Mouse (Mus musculus): ENCODE results near the gene Tenm4. TPM values are rescaled to one million over a fixed set of nuclear protein-coding genes. Genes with fewer than 3 reads are reported as not detected.

Gene Tenm4
- polyA plus RNA-seq, 1 experiment from 2014 or later: 5.4 TPM

GRCm38 (mm10) chr7:96844104-96844894 lies 673.3 kb downstream of the Tenm4 start:
- POLR2A ChIA-PET: no interaction called here
- ATAC-seq (no peak), DNase-seq (ENCODE audit: low read depth, low spot score) (no peak)

GRCm38 (mm10) chr7:96852781-96853180 lies 681.7 kb downstream of the Tenm4 start:
- ChIA-PET POLR2A (no interaction called here), CTCF (no interaction called here)
- no peak for DNase-seq (ENCODE audit: low read depth, low spot score)
- no peaks in the 10 kb centered on the region for H3K27me3 ChIP-seq
- ATAC-seq: no peak
- in situ Hi-C loops (cut with MboI; ENCODE audit: low pct_unique_long_range_greater_than_20kb): no loop called here
- TF ChIP-seq CTCF (IDR thresholded peaks at IDR 0.05): no peak

More at GRCm38 (mm10) chr7:96844104-96844894, 673.3 kb downstream of the Tenm4 start:
- in situ Hi-C loops (cut with MboI; ENCODE audit: low pct_unique_long_range_greater_than_20kb): no loop called here
- TF ChIP-seq CTCF (IDR thresholded peaks at IDR 0.05): no peak
- CTCF ChIA-PET: no interaction called here
- no peaks in the 10 kb centered on the region for H3K27me3 ChIP-seq

GRCm38 (mm10) chr7:96855867-96856406 lies 684.9 kb downstream of the Tenm4 start:
- TF ChIP-seq CTCF (IDR thresholded peaks at IDR 0.05): no peak
- in situ Hi-C loops (cut with MboI; ENCODE audit: low pct_unique_long_range_greater_than_20kb): no loop called here
- ChIA-PET POLR2A (no interaction called here), CTCF (no interaction called here)
- no peak for DNase-seq (ENCODE audit: low read depth, low spot score)
- no peak for ATAC-seq
- no peaks in the 10 kb centered on the region for H3K27me3 ChIP-seq

GRCm38 (mm10) chr7:96856518-96856917 lies 685.5 kb downstream of the Tenm4 start:
- ChIA-PET CTCF (interaction anchor here (1.1 kb wide), 1 partner anchor 26 kb away, joined by 3 read pairs; no protein-coding TSS in a partner anchor), POLR2A (no interaction called here)
- ATAC-seq (no peak), DNase-seq (ENCODE audit: low read depth, low spot score) (no peak)
- no peaks in the 10 kb centered on the region for H3K27me3 ChIP-seq
- in situ Hi-C loops (cut with MboI; ENCODE audit: low pct_unique_long_range_greater_than_20kb): no loop called here
- TF ChIP-seq CTCF (IDR thresholded peaks at IDR 0.05): no peak

- no peaks in the 10 kb centered on the region for H3K27me3 ChIP-seq
- ChIA-PET CTCF (interaction anchor here (1.5 to 1.9 kb wide), 2 partner anchors 10 to 17 kb away, joined by 3 to 5 read pairs; no protein-coding TSS in a partner anchor), POLR2A (no interaction called here)
- DNase-seq (ENCODE audit: low read depth, low spot score): no peak
- in situ Hi-C loops (cut with MboI; ENCODE audit: low pct_unique_long_range_greater_than_20kb): no loop called here
- no peak for ATAC-seq
- no peak for TF ChIP-seq CTCF (IDR thresholded peaks at IDR 0.05)
These were observed 688.0 kb downstream of the Tenm4 start for GRCm38 (mm10) chr7:96859077-96859476.

GRCm38 (mm10) chr7:96859684-96860083 lies 688.6 kb downstream of the Tenm4 start:
- in situ Hi-C loops (cut with MboI; ENCODE audit: low pct_unique_long_range_greater_than_20kb): no loop called here
- DNase-seq (ENCODE audit: low read depth, low spot score): no peak
- TF ChIP-seq CTCF (IDR thresholded peaks at IDR 0.05): no peak
- ChIA-PET CTCF (interaction anchor here (1.5 kb wide), 1 partner anchor 9 kb away, joined by 3 read pairs; no protein-coding TSS in a partner anchor), POLR2A (no interaction called here)
- H3K27me3 ChIP-seq: no peaks in the 10 kb centered on the region
- ATAC-seq: no peak

GRCm38 (mm10) chr7:96860650-96861049 lies 689.6 kb downstream of the Tenm4 start:
- no peak for TF ChIP-seq CTCF (IDR thresholded peaks at IDR 0.05)
- ATAC-seq: no peak
- no peaks in the 10 kb centered on the region for H3K27me3 ChIP-seq
- CTCF ChIA-PET: no interaction called here
- no peak for DNase-seq (ENCODE audit: low read depth, low spot score)
- POLR2A ChIA-PET: no interaction called here
- in situ Hi-C loops (cut with MboI; ENCODE audit: low pct_unique_long_range_greater_than_20kb): no loop called here

- ATAC-seq: no peak
- in situ Hi-C loops (cut with MboI; ENCODE audit: low pct_unique_long_range_greater_than_20kb): no loop called here
These were observed 694.1 kb downstream of the Tenm4 start for GRCm38 (mm10) chr7:96864894-96865722.

GRCm38 (mm10) chr7:96869079-96869810 lies 698.2 kb downstream of the Tenm4 start:
- DNase-seq (ENCODE audit: low read depth, low spot score) (no peak), ATAC-seq (no peak)
- TF ChIP-seq CTCF (IDR thresholded peaks at IDR 0.05): no peak
- CTCF ChIA-PET: interaction anchor here (1.3 to 1.6 kb wide), 2 partner anchors 10 to 11 kb away, joined by 3 to 5 read pairs; no protein-coding TSS in a partner anchor
- POLR2A ChIA-PET: no interaction called here
- in situ Hi-C loops (cut with MboI; ENCODE audit: low pct_unique_long_range_greater_than_20kb): no loop called here
- H3K27me3 ChIP-seq: no peaks in the 10 kb centered on the region

More at GRCm38 (mm10) chr7:96864894-96865722, 694.1 kb downstream of the Tenm4 start:
- ChIA-PET POLR2A (interaction anchor here (0.5 to 0.6 kb wide), 2 partner anchors 22 to 191 kb away, joined by 3 read pairs; no protein-coding TSS in a partner anchor), CTCF (no interaction called here)
- no peaks in the 10 kb centered on the region for H3K27me3 ChIP-seq
- no peak for TF ChIP-seq CTCF (IDR thresholded peaks at IDR 0.05)
- peak; percentile 12 for DNase-seq (ENCODE audit: low read depth, low spot score)

- H3K27me3 ChIP-seq: no peaks in the 10 kb centered on the region
- ATAC-seq (no peak), DNase-seq (ENCODE audit: low read depth, low spot score) (no peak)
- ChIA-PET POLR2A (interaction anchor here (0.5 kb wide), 1 partner anchor 135 kb away, joined by 6 read pairs; no protein-coding TSS in a partner anchor), CTCF (interaction anchor here (1.5 to 1.6 kb wide), 2 partner anchors 10 to 12 kb away, joined by 3 to 5 read pairs; no protein-coding TSS in a partner anchor)
- in situ Hi-C loops (cut with MboI; ENCODE audit: low pct_unique_long_range_greater_than_20kb): no loop called here
- TF ChIP-seq CTCF (IDR thresholded peaks at IDR 0.05): no peak
These were observed 699.4 kb downstream of the Tenm4 start for GRCm38 (mm10) chr7:96870473-96870872.

Measured in Patski (cell line).